ENCODE assay signal across 25 mouse cellular contexts in genomic region chr12:78908081-78908605, GRCm38 (mm10). TPM values are rescaled to one million over a fixed set of nuclear protein-coding genes. Genes with fewer than 3 reads are reported as not detected.
DNase-seq lines count a peak whose midpoint lies in the region; ATAC-seq and TF ChIP-seq lines count a peak whose summit lies in the region.
"Had no signal": no experiment of that assay in that cellular context is flagged by ENCODE, and none has a peak within 500 bp of the region (broad histone marks: within the 10 kb centered on the region; RNA-seq: fewer than 3 reads in every experiment).

No protein-coding gene starts in this region.

- 61% methylated on average over 6 of the region's 6 CpGs for WGBS in liver, embryonic 13.5 days (ENCODE audit: insufficient replicate concordance)
- WGBS in liver, embryonic 11.5 days = 68% methylated on average over 6 of the region's 6 CpGs
- 79% methylated on average over 6 of the region's 6 CpGs for WGBS in small intestine, adult 2 months
- WGBS in forebrain, embryonic 12.5 days = 82% methylated on average over 6 of the region's 6 CpGs

- DNase-seq in liver, embryonic 13.5 days = no peak
- DNase-seq in liver, embryonic 11.5 days (ENCODE audit: low spot score) = no peak
- DNase-seq in 3T3-L1 (ENCODE audit: low read depth, low spot score) (peak; percentile 55), NIH3T3 (ENCODE audit: low read depth) (peak; percentile 54)
- DNase-seq in kidney, postnatal 4 days = no peak
- DNase-seq: cerebellum, adult 9-11 months; forebrain, postnatal 0 days; gastrocnemius, postnatal 25 days; heart, adult 11 months; kidney, adult 18-20 months; right cerebral cortex, adult 18-20 months had no signal

- TF ChIP-seq POLR2A in small intestine, adult 2 months (IDR thresholded peaks at IDR 0.05; ENCODE audit: low read depth, low read length) = no peak

- H3K4me1 ChIP-seq in liver, embryonic 13.5 days (replicated peaks) = peaks cover 74% of the 10 kb centered on the region
- peaks cover 23% of the 10 kb centered on the region for H3K4me1 ChIP-seq in liver, embryonic 11.5 days (replicated peaks; ENCODE audit: control insufficient read depth, insufficient read depth, low read length)
- peaks cover 20% of the 10 kb centered on the region for H3K4me1 ChIP-seq in small intestine, adult 2 months (ENCODE audit: control insufficient read depth, insufficient read depth, insufficient read length, low read length)
- peaks cover 23% of the 10 kb centered on the region for H3K4me1 ChIP-seq in forebrain, embryonic 12.5 days

- peaks cover 5% of the 10 kb centered on the region; the same call in 1 of the 2 replicates for H3K36me3 ChIP-seq in liver, embryonic 13.5 days
- H3K36me3 ChIP-seq in liver, embryonic 11.5 days (ENCODE audit: control insufficient read depth, insufficient read depth, low read length) = no peaks in the 10 kb centered on the region
- no peaks in the 10 kb centered on the region for H3K36me3 ChIP-seq in small intestine, adult 2 months (ENCODE audit: control insufficient read depth, insufficient read depth, low read length)
- H3K36me3 ChIP-seq in forebrain, embryonic 12.5 days (replicated peaks) = no peaks in the 10 kb centered on the region
- H3K36me3 ChIP-seq: embryonic facial prominence, embryonic 13.5 days; G1E; heart, embryonic 10.5 days; heart, embryonic 15.5 days; kidney, embryonic 15.5 days; limb, embryonic 12.5 days; neural tube, embryonic 12.5 days had no signal

- H3K27me3 ChIP-seq in liver, embryonic 13.5 days = peaks cover 29% of the 10 kb centered on the region
- peaks cover 28% of the 10 kb centered on the region for H3K27me3 ChIP-seq in liver, embryonic 11.5 days (replicated peaks; ENCODE audit: control insufficient read depth, insufficient read depth, low read length)
- 0 out of 2 replicates have a peak, but pooled peaks cover 3% of the 10 kb centered on the region for H3K27me3 ChIP-seq in small intestine, adult 2 months (ENCODE audit: control insufficient read depth, insufficient read depth, low read length)
- peaks cover 80% of the 10 kb centered on the region for H3K27me3 ChIP-seq in forebrain, embryonic 12.5 days

- TF ChIP-seq CTCF in small intestine, adult 2 months (IDR thresholded peaks at IDR 0.05; ENCODE audit: extremely low read depth, insufficient read length, insufficient replicate concordance, low read depth, low read length) = no peak

- H3K9me3 ChIP-seq in liver, embryonic 13.5 days (replicated peaks) = peaks cover 7% of the 10 kb centered on the region
- H3K9me3 ChIP-seq in liver, embryonic 11.5 days (ENCODE audit: control insufficient read depth, low read length) = peaks cover 3% of the 10 kb centered on the region; the same call in 1 of the 2 replicates
- no peaks in the 10 kb centered on the region for H3K9me3 ChIP-seq in forebrain, embryonic 12.5 days
- H3K9me3 ChIP-seq: embryonic facial prominence, embryonic 13.5 days; heart, embryonic 15.5 days; kidney, embryonic 15.5 days; limb, embryonic 12.5 days; neural tube, embryonic 12.5 days had no signal

- H3K27ac ChIP-seq in liver, embryonic 13.5 days = peak overlapping the region; percentile 78
- no peak overlapping the region for H3K27ac ChIP-seq in liver, embryonic 11.5 days (ENCODE audit: low read depth, low read length)
- 0 out of 2 replicates have a peak overlapping the region, but pooled peaks have one; percentile 21 for H3K27ac ChIP-seq in small intestine, adult 2 months (ENCODE audit: insufficient read depth, low read depth, low read length)
- H3K27ac ChIP-seq in forebrain, embryonic 12.5 days = no peak overlapping the region
- H3K27ac ChIP-seq: embryonic facial prominence, embryonic 13.5 days; heart, embryonic 10.5 days; heart, embryonic 15.5 days; kidney, embryonic 15.5 days; layer of hippocampus, adult 2 months; left cerebral cortex, adult 2 months; limb, embryonic 12.5 days; macrophage; neural tube, embryonic 12.5 days had no signal

- H3K4me2 ChIP-seq in liver, embryonic 13.5 days = peak overlapping the region; percentile 81; the same call in 1 of the 2 replicates
- H3K4me2 ChIP-seq in liver, embryonic 11.5 days = no peak overlapping the region
- no peak overlapping the region for H3K4me2 ChIP-seq in forebrain, embryonic 12.5 days
- H3K4me2 ChIP-seq: embryonic facial prominence, embryonic 13.5 days; heart, embryonic 15.5 days; kidney, embryonic 15.5 days; limb, embryonic 12.5 days; neural tube, embryonic 12.5 days had no signal

- no peak overlapping the region for H3K4me3 ChIP-seq in liver, embryonic 13.5 days (replicated peaks)
- no peak overlapping the region for H3K4me3 ChIP-seq in liver, embryonic 11.5 days (ENCODE audit: low read depth, low read length)
- H3K4me3 ChIP-seq in small intestine, adult 2 months (ENCODE audit: low read depth, low read length) = no peak overlapping the region
- H3K4me3 ChIP-seq in forebrain, embryonic 12.5 days (replicated peaks) = no peak overlapping the region
- H3K4me3 ChIP-seq: embryonic facial prominence, embryonic 13.5 days; heart, embryonic 10.5 days; heart, embryonic 15.5 days; kidney, embryonic 15.5 days; layer of hippocampus, adult 2 months; left cerebral cortex, adult 2 months; limb, embryonic 12.5 days; neural tube, embryonic 12.5 days had no signal

- no peak for ATAC-seq in liver, embryonic 13.5 days (ENCODE audit: low read depth)
- no peak for ATAC-seq in liver, embryonic 11.5 days (replicated peaks; ENCODE audit: low FRiP score)
- no peak for ATAC-seq in forebrain, embryonic 12.5 days (ENCODE audit: low FRiP score)
- ATAC-seq: forebrain, postnatal 0 days; hindbrain, embryonic 16.5 days; midbrain, embryonic 16.5 days had no signal

- peak overlapping the region; percentile 22; the same call in 1 of the 2 replicates for H3K9ac ChIP-seq in liver, embryonic 13.5 days
- no peak overlapping the region for H3K9ac ChIP-seq in liver, embryonic 11.5 days (ENCODE audit: low read depth, low read length)
- H3K9ac ChIP-seq in forebrain, embryonic 12.5 days = no peak overlapping the region
- H3K9ac ChIP-seq: embryonic facial prominence, embryonic 13.5 days; forebrain, postnatal 0 days; heart, embryonic 15.5 days; kidney, embryonic 15.5 days; limb, embryonic 12.5 days; neural tube, embryonic 12.5 days had no signal

RNA-seq across cellular contexts. Expression of gene Plek2, which starts 1.4 kb away (rescaled TPM):
- 52.5 and 54.4 TPM in 2 replicates for polyA plus RNA-seq in liver, embryonic 13.5 days (2015; fragmentation: Nextera tagmentation; extraction: Ambion mirVana)
- 22.0 and 27.0 TPM in 2 replicates for polyA plus RNA-seq in liver, embryonic 11.5 days (2014; fragmentation: Nextera tagmentation; extraction: Ambion mirVana)
- 6.7 and 23.2 TPM in 2 replicates for polyA plus RNA-seq in small intestine, adult 2 months (2012; rRNA removed)
- 1.9 and 2.7 TPM in 2 replicates for polyA plus RNA-seq in forebrain, embryonic 12.5 days (2016; fragmentation: Nextera tagmentation; extraction: Ambion mirVana)
- polyA plus RNA-seq: G1E, macrophage had no signal

RNA-seq across cellular contexts. Expression of gene Eif2s1, which starts 46.5 kb away (rescaled TPM):
- 238 and 279 TPM in 2 replicates for polyA plus RNA-seq in liver, embryonic 13.5 days (2015; fragmentation: Nextera tagmentation; extraction: Ambion mirVana)
- 327 and 380 TPM in 2 replicates for polyA plus RNA-seq in liver, embryonic 11.5 days (2014; fragmentation: Nextera tagmentation; extraction: Ambion mirVana)
- 1.4 and 2.0 TPM in 2 replicates for polyA plus RNA-seq in small intestine, adult 2 months (2012; rRNA removed)
- 184 and 188 TPM in 2 replicates for polyA plus RNA-seq in forebrain, embryonic 12.5 days (2016; fragmentation: Nextera tagmentation; extraction: Ambion mirVana)

RNA-seq across cellular contexts. Expression of gene Atp6v1d, which starts 46.7 kb away (rescaled TPM):
- 28.0 and 38.8 TPM in 2 replicates for polyA plus RNA-seq in liver, embryonic 13.5 days (2015; fragmentation: Nextera tagmentation; extraction: Ambion mirVana)
- 62.5 and 63.1 TPM in 2 replicates for polyA plus RNA-seq in liver, embryonic 11.5 days (2014; fragmentation: Nextera tagmentation; extraction: Ambion mirVana)
- polyA plus RNA-seq in small intestine, adult 2 months (2012; rRNA removed) = 0.80 and 2.2 TPM in 2 replicates
- 88.9 and 90.9 TPM in 2 replicates for polyA plus RNA-seq in forebrain, embryonic 12.5 days (2016; fragmentation: Nextera tagmentation; extraction: Ambion mirVana)

Comparison
In these comparisons a context has a peak if more than half of its experiments do, and no peak if none do; other contexts are left out.
1. H3K27ac ChIP-seq: peak in liver, embryonic 13.5 days (single experiment) and small intestine, adult 2 months (single experiment); none in liver, embryonic 11.5 days (single experiment) and forebrain, embryonic 12.5 days (single experiment).
2. DNase-seq: peak in 3T3-L1 (single experiment) and NIH3T3 (single experiment); none in liver, embryonic 13.5 days (single experiment), liver, embryonic 11.5 days (single experiment) and kidney, postnatal 4 days (0 of 2).
3. RNA of gene Eif2s1, which starts 46.5 kb away (polyA plus RNA-seq): 327 to 380 TPM in liver, embryonic 11.5 days, 238 to 279 TPM in liver, embryonic 13.5 days and 184 to 188 TPM in forebrain, embryonic 12.5 days; 1.4 to 2.0 TPM in small intestine, adult 2 months; every median in the first group is over 10 times any median in the second.